Mouse (Mus musculus): ENCODE data around the gene Nfil3. TPM values are rescaled to one million over a fixed set of nuclear protein-coding genes. Genes with fewer than 3 reads are reported as not detected.

Nfil3 gene
- polyA plus RNA-seq (2012) = not detected in 2 replicates

GRCm38 (mm10) chr13:52980951-52981421, at the start of gene Nfil3:
Gene Nfil3 (minus strand): TSS chr13:52981073.
- TF ChIP-seq GATA1 (IDR thresholded peaks at IDR 0.05; ENCODE audit: low read length) = no peak

- no peak for TF ChIP-seq GATA1 (IDR thresholded peaks at IDR 0.05; ENCODE audit: low read length)
Observed at GRCm38 (mm10) chr13:53024285-53024684, 43.4 kb upstream of the Nfil3 start.

DNA sequence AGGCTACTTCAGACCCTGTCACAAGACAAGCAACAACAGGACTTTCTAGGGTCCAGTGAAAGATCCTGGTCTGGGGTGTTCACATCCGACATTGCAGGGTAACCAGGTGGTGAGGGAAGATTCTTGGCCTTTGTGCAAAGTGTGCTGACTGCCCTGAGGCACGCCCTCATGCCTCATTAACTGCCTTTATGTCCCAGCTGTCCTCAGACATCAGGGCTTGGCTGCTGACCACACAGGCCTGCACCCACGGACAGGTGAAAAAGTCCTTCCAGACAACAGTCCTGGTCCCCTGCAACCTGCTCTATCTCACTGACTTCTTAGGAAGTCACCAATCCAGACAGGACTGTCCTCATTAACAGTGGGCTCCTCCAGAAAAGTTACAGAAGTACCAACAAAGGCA, 39.4 kb upstream of the Nfil3 start:
- TF ChIP-seq GATA1 (IDR thresholded peaks at IDR 0.05; ENCODE audit: low read length) = no peak

DNA sequence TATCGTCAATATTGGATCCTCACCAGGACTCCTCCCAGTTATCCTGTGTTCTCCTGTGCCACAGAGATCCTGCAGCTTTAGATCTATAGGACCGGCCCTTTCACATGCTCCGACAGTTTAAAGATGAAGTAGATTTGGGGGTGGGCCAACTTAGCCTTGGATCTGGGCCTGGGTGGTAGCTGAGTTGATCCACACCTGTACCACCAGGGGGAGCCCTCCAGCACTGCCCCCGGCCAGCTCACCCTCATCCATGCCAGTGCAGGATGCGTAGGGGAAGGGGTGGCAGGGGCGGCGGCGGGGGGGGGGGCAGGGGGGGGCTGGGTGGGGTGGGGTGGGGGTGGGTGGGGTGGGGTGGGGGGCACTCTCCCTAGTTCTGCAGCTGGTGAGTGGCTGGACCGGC, 38.7 kb upstream of the Nfil3 start:
- no peak for TF ChIP-seq GATA1 (IDR thresholded peaks at IDR 0.05; ENCODE audit: low read length)

DNA sequence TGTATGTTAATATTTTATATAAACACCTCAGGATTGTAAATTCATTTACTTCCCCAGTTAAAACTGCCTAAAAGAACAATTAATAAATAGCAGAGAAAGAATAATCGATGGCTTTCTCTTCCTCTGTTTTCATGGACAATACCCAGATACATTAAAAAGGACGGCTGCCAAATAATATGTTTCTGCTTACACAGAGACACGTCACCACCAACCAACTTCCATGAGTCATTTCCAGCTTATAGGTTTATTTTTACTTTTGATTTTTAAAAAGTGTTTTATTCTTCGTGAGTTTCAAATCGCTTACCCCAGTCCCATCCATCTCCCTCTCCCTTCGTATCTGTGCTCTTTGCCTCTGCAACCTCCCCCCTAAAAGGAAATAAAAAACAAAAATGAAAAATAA, 38.1 kb upstream of the Nfil3 start:
- TF ChIP-seq GATA1 (IDR thresholded peaks at IDR 0.05; ENCODE audit: low read length) = no peak

DNA sequence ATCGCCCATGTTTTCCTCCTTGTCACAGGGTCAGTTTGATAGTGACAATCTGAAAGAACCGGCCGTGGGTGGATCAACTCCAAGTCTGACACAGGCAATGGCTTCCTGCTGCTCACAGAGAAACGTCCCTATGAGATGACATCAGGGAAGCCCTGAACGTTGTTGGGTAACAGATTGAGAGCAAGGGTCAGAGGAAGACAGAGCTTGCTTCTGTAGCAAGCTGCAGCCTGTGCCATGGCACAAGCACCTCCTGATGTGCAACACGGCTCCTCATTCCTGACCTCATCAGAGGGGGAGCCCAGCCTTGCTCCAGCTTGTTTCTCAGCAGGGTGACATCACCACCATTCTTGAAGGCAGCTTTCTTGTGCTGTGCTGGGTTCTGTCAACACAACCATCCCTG, 37.1 kb upstream of the Nfil3 start:
- no peak for TF ChIP-seq GATA1 (IDR thresholded peaks at IDR 0.05; ENCODE audit: low read length)

GRCm38 (mm10) chr13:53017117-53017516, 36.2 kb upstream of the Nfil3 start:
- no peak for TF ChIP-seq GATA1 (IDR thresholded peaks at IDR 0.05; ENCODE audit: low read length)

DNA sequence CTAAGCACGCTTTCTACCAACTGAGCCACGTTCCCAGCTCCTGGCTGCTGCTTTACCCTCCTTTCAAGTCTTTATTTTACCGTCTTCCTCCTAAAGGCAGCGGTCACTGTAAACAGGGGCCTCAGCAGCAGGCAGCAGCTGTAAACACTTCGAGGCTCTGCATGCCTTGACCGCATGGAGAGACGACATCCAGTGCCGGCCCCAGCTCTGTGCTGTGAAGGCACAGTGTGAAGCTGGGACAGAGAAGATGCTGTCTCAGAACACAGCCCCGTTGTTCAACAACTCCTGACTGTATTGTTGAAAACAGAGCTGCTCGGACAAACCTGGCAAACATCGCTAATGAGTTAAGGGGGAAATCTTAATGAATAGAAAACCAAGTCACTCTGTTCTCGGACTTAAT, 30.6 kb upstream of the Nfil3 start:
- no peak for TF ChIP-seq GATA1 (IDR thresholded peaks at IDR 0.05; ENCODE audit: low read length)

GRCm38 (mm10) chr13:53008489-53009184, 27.8 kb upstream of the Nfil3 start:
- TF ChIP-seq GATA1 (IDR thresholded peaks at IDR 0.05; ENCODE audit: low read length) = no peak

GRCm38 (mm10) chr13:53007781-53008180, 26.9 kb upstream of the Nfil3 start:
- TF ChIP-seq GATA1 (IDR thresholded peaks at IDR 0.05; ENCODE audit: low read length) = no peak

- TF ChIP-seq GATA1 (IDR thresholded peaks at IDR 0.05; ENCODE audit: low read length) = no peak
Observed at GRCm38 (mm10) chr13:53003286-53003685, 22.4 kb upstream of the Nfil3 start.

DNA sequence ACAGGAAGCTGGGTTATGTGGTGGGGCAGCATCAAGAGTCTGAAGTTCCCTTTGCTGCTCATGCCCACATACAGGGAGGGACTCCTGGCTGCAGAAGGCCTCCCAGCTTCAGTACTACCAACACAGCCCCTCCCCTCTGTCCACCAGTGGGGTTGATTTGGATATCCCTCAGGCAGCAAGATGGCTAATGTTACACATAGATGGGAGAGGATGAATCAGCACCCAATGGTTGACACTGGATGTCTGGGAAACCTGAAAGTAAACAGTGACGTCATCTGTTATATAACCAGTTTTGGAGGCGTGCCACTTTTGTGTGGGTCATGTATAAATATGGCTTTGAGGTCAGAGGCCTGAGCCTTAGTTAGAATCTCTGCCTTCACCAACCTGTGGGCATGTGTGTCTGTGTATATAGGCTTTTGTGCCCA, 20.6 kb upstream of the Nfil3 start:
- TF ChIP-seq GATA1 (IDR thresholded peaks at IDR 0.05; ENCODE audit: low read length) = no peak

GRCm38 (mm10) chr13:53000481-53000880, 19.6 kb upstream of the Nfil3 start:
- TF ChIP-seq GATA1 (IDR thresholded peaks at IDR 0.05; ENCODE audit: low read length) = no peak

DNA sequence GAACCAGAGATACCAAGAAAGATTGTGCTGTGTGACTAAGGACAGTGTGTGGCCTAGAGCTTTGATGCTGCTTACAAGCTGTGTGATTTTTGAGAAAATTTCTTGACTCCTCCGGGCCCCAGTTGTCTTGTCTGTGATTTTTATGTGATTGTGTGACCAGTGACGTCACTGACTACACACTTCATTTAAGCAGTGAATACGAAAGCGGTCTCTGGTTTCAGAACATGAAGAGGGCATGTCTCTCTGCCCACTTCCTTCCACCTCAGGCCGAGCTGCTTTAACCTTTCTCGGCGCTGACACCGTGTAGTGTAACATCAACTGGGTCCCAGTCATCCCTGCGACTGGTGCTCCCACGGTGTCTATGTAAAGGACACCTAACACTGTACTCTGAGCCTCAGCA, 17.7 kb upstream of the Nfil3 start:
- TF ChIP-seq GATA1 (IDR thresholded peaks at IDR 0.05; ENCODE audit: low read length) = no peak

DNA sequence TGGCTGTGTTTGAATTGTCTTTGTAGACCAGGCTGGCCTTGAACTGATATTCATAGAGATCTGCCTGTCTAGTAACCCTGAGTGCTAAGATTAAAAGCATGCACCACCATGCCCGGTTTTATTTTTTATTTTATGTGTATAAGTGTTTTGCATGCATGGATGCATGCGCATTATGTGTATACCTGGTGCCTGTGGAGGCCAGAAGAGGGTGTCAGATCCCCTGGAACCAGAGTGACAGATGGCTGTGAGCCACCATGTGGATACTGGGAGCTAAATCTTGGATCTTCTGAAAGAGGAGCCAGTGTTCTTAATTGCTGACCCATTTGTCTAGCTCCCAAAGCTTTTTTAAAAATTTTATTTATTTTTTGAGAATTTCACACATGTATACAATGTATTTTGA, 16.9 kb upstream of the Nfil3 start:
- no peak for TF ChIP-seq GATA1 (IDR thresholded peaks at IDR 0.05; ENCODE audit: low read length)

GRCm38 (mm10) chr13:52996201-52996600, 15.3 kb upstream of the Nfil3 start:
- no peak for TF ChIP-seq GATA1 (IDR thresholded peaks at IDR 0.05; ENCODE audit: low read length)

- TF ChIP-seq GATA1 (IDR thresholded peaks at IDR 0.05; ENCODE audit: low read length) = no peak
Observed at GRCm38 (mm10) chr13:52994197-52994881, 13.5 kb upstream of the Nfil3 start.
